Mouse (Mus musculus): ENCODE results near the gene 1500009L16Rik. TPM values are rescaled to one million over a fixed set of nuclear protein-coding genes. Genes with fewer than 3 reads are reported as not detected.

Gene 1500009L16Rik
- polyA plus RNA-seq (2014; fragmentation: Illumina TruSeq; extraction: RNeasy Lipid Tissue Mini Kit (QIAGEN cat#74804); ENCODE audit: low read depth, low replicate concordance): 27.1 TPM

GRCm38 (mm10) chr10:83722579-83723031 lies at the start of gene 1500009L16Rik:
Gene 1500009L16Rik (plus strand): TSS chr10:83722865.

Other genes with a start within 250 kb of the 1500009L16Rik start
- gene Aldh1l2, start 188.7 kb upstream of the 1500009L16Rik start, polyA plus RNA-seq (2014; fragmentation: Illumina TruSeq; extraction: RNeasy Lipid Tissue Mini Kit (QIAGEN cat#74804); ENCODE audit: low read depth, low replicate concordance): 0.62 TPM
- gene Washc4, start 179.1 kb upstream of the 1500009L16Rik start, polyA plus RNA-seq (2014; fragmentation: Illumina TruSeq; extraction: RNeasy Lipid Tissue Mini Kit (QIAGEN cat#74804); ENCODE audit: low read depth, low replicate concordance): 15.7 TPM
- 126 TPM for gene Appl2, start 74.1 kb upstream of the 1500009L16Rik start, polyA plus RNA-seq (2014; fragmentation: Illumina TruSeq; extraction: RNeasy Lipid Tissue Mini Kit (QIAGEN cat#74804); ENCODE audit: low read depth, low replicate concordance)